Mouse (Mus musculus) urinary bladder, postnatal 10 days (tissue): ENCODE measurements around the gene Ppp1r14c.
A peak's percentile ranks its signal among the peaks of the same experiment; 100 is the strongest.
"Not testable (repeated sequence)": the region's sequence is repeated elsewhere in the genome, so short reads cannot be mapped to it uniquely, and the experiment has no call there.

Experiments
- DNase-seq: peaks from one replicate; pipeline ENCODE4 v3.0.0; 2022; ENCODE audit warnings: low spot score

Gene Ppp1r14c

DNA sequence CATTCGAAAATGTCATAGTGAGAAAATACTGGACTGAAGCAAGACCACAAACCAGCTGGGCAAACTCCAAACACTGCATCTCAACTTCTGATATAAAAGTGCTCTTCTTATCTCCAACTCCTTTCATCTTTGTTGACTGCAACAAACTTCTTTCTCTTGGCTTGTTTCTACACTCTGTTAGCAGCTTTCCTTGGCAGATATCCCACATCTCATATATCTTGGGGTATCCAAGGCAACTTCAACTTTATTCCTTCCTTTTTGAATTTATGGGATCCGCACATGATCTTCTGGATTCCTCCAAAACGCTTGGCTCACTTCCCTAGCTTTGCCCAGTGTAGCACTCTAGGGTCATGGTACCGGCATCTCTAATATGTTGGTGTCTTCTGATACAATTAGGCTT lies 102.7 kb downstream of the Ppp1r14c start:
- DNase-seq = no peak

DNA sequence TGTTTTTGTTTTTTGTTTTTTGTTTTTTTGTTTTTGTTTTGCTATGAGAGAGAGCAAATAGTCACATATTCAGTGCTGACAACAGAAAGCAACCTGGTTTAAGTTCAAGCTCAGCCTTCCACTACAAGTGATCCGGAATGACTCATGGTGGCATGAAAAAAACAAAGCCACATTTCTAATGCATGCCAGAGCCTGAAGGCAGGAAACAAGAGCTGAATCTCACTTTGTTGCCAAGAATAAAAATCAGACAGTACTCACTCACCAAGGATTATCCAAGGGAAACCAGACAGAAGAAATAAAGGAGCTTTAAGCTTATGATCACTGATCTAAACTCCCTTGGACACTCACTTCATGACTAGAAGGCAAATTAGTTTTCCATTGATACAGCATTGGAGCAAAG lies 110.8 kb downstream of the Ppp1r14c start:
- DNase-seq = no peak

DNA sequence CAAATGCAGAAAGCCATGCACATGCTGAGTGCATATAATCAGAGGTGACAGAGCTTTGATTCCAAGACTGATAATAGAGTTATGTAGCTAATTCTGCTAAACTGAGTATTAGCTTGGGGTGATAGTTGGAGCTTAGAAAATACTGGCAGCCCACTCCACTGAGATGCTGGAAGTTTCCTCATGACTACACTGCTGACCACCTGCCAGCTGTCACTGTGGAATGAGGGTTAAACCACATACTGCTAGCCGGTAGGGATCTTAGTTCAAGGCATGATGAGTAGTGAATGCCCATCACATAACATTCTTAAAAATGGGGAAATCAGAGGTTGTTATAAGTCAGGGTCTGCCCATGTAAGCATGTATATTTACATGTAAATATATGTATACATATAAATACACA lies 113.9 kb downstream of the Ppp1r14c start:
- DNase-seq = no peak

DNA sequence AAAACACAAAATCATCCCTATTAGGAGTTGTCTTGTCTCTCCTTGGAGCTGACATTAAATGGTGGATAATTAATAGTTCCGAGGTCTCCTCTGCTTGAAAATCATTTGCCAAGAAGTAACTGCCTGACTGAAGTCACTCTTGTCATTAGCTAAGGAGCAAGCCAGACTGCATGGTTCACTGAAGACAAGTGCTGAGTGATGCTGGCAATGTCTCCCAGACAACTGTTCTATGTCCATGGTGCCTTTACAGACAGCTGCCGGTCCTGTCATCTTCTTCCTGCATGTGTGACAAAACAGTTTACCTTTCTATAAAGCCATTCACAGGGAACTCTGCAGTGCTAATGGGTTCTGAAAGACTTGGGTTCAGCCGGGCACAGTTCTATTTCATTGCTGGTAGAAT lies 124.2 kb downstream of the Ppp1r14c start:
- DNase-seq = no peak

DNA sequence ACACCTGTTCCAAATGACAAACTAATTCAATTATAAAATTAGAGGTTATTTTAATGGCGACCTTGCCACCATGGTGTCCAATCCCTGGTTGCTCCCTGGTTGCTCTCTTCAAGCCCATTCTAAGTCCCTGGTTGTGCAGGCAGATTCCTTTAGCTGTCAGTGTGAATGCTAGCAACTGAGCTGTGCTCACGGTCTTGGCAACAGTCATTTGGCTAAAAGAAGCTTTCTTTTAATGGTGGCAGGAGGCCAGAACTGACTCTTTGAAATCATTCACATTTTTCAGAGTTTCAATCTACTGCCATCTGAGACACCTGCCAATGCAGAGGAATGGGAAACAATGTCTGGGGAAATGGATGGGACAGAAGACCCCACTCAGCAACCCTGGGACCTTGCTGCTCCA lies 130.9 kb downstream of the Ppp1r14c start:
- DNase-seq = no peak

DNA sequence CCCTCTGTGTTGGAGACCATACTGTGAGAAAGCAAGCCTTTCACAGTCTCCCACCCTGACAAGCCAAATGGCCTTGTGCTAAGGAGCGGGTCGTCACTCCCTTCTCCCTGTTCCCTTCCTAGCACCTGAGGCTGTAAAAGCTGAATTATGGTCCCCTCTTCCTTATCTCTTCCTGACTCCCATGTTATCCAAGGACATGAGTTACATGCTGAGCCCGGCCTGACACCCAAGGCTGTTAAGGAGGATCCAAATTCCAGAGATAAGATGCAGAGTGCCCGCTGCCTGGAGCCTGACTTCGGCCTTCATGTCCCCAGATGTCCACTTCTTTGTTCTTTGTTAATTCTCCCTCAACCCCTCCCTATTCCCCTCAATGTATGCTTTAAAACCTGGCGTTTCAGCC lies 135.0 kb downstream of the Ppp1r14c start:
- DNase-seq = not testable (repeated sequence)

DNA sequence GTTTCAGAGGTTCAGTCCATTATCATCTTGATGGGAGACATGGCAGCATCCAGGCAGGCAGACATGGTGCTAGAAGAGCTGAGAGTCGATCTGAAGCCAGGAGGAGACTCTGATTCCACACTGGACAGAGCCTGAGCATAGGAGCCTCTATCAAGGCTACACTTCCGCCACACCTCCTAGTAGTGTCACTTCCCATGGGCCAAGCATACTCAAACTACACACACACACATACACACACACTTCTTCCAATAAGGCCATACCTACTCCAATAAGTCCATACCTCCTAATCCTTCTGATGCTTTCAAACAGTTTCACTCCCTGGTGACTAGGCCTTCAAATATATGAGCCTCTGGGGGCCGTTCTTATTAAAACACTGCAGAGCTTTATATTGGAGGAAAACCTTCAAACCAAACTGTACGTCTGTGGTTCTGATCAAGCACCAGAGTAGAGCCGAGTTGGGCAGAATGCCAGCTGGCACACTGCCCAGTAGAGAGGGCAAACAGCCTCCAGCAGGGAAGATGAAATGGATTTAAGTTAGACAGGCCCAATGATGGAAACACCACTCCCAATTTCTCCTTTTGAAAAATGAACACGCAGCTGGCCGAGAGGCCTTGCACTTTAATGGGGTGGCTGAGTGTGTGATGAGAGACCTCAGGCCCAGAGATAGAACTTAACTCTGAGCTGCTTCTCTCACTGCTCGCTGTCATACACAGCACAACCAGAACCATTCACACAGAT lies 141.8 kb downstream of the Ppp1r14c start:
- DNase-seq = peak; percentile 20

DNA sequence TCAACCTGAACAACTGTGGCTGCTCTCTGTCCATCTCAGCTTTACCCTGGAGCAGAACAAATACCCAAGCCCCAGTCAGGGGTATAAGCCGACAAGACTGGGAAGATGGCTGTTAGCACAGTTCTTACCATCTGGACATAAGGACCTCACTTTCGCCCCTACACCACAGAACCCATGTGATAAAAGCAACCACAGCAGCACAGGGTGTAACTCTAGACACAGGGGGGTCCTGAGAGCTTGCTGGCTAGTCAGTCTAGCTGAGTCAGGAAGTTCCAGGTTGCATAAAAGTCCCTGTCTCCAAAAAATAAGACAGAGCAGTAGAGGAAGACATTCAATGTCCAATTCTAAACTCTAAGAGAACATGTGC lies 142.3 kb downstream of the Ppp1r14c start:
- DNase-seq = no peak

DNA sequence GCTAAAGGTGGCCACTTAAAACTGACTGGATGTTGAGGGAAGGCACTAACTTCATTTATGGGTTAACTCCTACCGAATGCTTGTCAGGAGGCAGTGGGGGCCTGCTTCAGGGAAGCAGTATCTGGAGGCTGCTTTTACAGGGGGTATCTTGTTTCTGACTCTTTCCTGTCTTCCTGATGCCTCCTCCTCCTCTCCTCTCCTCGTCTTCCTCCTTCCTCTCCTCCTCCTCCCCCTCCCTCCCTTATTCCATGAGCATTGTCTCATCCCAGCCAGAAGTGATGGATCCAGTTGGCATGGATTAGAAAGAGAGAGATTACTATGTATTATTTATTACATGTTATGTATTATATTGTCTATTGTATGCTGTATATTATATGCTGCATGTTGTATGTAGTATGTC lies 142.9 kb downstream of the Ppp1r14c start:
- DNase-seq = no peak

DNA sequence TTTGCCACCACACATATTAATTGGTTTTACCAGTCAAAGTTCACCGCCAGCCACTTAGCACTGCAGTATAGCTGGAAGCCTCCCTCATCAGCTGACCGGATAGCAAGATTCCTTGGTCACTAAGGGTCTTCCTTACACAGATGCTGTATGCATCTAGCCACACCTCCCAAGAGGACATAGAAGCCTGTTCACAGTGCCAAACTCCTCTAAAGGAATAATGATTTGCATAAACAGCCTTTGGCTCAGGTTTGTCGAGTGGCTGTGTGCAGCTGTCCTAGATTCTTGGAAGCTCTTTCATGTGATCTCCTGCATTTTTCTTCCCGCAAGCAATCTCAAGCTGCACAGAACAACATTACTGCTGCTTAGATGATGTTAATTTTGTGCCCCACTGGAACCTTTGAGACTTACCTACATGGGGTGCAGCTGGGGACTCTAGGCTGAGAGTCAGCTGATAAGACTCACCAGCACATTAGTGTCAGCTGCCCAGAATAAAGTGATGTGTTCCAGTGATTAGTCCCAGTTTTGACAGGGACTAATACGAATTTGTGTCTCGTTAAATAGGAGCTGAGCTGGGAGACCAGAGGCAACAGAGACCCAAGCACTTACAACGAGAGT lies 143.9 kb downstream of the Ppp1r14c start:
- DNase-seq = no peak

DNA sequence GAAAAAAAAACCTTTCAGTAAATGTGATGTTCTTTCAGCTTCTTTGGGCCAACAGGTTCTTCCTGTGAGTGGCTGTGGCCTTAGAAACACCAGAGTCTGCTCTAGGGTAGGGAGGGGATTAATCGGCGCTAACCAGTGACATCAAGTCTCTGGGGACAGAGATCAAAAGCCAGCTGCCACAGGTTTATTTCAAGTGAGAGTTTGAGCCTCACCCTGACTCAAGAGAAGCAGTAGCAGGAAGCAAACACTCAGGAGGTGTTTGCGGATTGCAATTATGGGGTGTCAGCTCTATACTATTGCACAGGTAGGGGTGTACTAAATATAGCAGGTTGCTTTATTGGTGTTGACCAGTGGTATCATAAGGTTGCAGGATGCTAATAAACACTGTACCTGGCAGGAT lies 144.6 kb downstream of the Ppp1r14c start:
- DNase-seq = no peak

DNA sequence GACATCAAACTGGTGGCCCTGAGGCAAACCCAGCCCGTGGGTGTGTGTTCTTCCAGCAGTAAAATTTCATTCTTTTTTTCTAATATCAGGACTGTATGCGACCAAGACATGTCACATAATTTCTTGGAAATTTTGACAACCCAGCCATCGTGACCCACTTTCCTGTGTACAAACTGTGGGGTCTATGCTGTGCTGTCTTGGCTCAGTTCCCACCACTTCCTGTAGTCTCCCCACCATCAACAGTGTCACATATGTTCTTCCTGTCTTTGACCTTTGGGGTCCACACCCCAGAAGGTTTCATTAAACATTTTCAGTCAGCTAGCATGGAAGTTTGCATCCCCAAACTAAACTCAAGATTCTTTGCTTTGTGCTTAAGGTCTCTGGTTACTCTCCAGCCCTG lies 145.5 kb downstream of the Ppp1r14c start:
- no peak for DNase-seq

DNA sequence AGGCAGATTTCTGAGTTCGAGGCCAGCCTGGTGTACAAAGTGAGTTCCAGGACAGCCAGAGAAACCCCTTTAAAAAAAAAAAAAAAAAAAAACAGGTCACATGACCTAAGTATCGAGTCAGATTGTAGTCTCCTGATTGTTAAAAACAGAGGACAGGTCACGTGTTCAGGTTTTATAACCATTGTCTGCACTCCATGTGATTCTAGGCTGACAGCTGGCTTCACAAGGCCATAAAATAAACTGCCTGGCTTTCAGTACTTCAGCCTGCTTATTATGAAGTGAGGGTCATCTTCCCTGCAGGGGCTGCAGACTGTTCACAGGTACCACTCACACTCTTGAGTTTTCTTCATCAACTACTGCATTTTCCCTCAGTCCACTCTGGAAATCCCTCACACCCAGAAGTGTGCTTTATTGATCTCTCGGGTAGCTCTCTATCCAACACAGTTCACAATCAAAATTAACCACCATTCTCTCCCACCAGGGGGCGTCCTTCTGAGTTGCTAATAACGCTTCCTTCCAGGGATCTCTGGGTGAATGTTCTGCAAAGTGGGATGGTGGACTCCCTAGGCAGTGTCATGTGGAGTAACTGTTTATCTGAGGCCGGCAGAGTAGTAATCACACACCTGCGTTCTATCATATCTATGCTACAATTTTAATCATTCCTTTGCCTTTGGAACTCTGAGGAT lies 146.9 kb downstream of the Ppp1r14c start:
- DNase-seq = no peak

DNA sequence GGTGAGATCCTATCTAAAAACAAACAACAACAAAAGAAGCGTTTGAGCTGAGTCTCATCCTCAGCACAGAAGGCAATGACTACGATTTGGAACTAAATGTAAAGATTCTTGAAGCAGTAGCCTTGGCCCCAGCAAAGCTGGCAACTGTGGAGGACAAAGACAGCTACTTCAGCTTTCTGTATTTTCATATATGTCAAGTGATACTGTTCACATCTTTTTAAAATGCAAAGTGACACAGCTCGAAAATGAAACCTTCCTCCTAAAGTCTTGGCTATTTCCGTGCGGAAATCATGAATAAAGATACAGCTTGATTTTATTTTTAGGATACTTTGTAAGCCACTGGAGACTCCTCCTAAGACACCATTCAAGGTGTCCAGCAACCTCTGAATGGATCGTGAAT lies 148.1 kb downstream of the Ppp1r14c start:
- DNase-seq = no peak
